Mouse (Mus musculus) olfactory bulb, adult 2 months (tissue): ENCODE results near the gene 4930579F01Rik. TPM values are rescaled to one million over a fixed set of nuclear protein-coding genes. Genes with fewer than 3 reads are reported as not detected.

Experiments used
- H3K27ac ChIP-seq: fragments of 200-500 bp; 2 replicates; pipeline ENCODE4 v1.5.1; 2012; ENCODE audit warnings: low read depth, low read length; ENCODE audit not compliant: insufficient read depth
- H3K4me1 ChIP-seq: fragments of 200-500 bp; 2 replicates; pipeline ENCODE4 v1.6.1; 2012; ENCODE audit warnings: low read length; ENCODE audit not compliant: control insufficient read depth, insufficient read depth
- H3K4me3 ChIP-seq: fragments of 200-500 bp; 2 replicates; pipeline ENCODE4 v1.5.1; 2012; ENCODE audit warnings: mild to moderate bottlenecking, low read depth, low read length, moderate library complexity; ENCODE audit not compliant: insufficient read depth
- CTCF ChIP-seq: fragments of 200-500 bp; IDR thresholded peaks from 2 replicates; pipeline ENCODE4 v1.5.1; 2012; ENCODE audit warnings: low read depth, mild to moderate bottlenecking, low read length, moderate library complexity; ENCODE audit not compliant: insufficient read depth
- POLR2A ChIP-seq: fragments of 200-500 bp; IDR thresholded peaks from 2 replicates; pipeline ENCODE4 v1.6.1; 2012; ENCODE audit warnings: mild to moderate bottlenecking, low read depth, low read length, moderate library complexity; ENCODE audit not compliant: insufficient read depth
- WGBS: fragments of 180-500 bp; shearing (Covaris S2); methylation state at CpG from one replicate; pipeline ENCODE4 v1.1.7; 2018; 5-methylcytosine and 5-hydroxymethylcytosine counted together
- polyA plus RNA-seq: library from polyadenylated mRNA; stranded (reverse); fragments of >200 nt; gene quantifications from 2 replicates; pipeline ENCODE4 v1.2.4, GENCODE M21; 2012; ENCODE audit warnings: low replicate concordance; ENCODE audit not compliant: missing spikeins, insufficient read depth, insufficient read length

Gene 4930579F01Rik
- polyA plus RNA-seq, 1 experiment, result not detected

GRCm38 (mm10) chr3:138198722-138199068 lies 5.1 kb upstream of the 4930579F01Rik start:
- H3K4me1 ChIP-seq, result no peaks in the 10 kb centered on the region
- 78% methylated on average over 7 of the region's 7 CpGs for WGBS
- H3K4me3 ChIP-seq, result no peak overlapping the region

GRCm38 (mm10) chr3:138197973-138198721 lies 4.5 kb upstream of the 4930579F01Rik start:
- TF ChIP-seq POLR2A (no peak), CTCF (0 out of 2 replicates have a peak, but pooled peaks have one; percentile 10)
- no peak overlapping the region for H3K27ac ChIP-seq
- WGBS, result 18% methylated on average over 20 of the region's 20 CpGs
- no peaks in the 10 kb centered on the region for H3K4me1 ChIP-seq
- H3K4me3 ChIP-seq, result peak overlapping the region; percentile 28

More at GRCm38 (mm10) chr3:138198722-138199068, 5.1 kb upstream of the 4930579F01Rik start:
- no peak for TF ChIP-seq CTCF
- no peak for TF ChIP-seq POLR2A
- H3K27ac ChIP-seq, result no peak overlapping the region

DNA sequence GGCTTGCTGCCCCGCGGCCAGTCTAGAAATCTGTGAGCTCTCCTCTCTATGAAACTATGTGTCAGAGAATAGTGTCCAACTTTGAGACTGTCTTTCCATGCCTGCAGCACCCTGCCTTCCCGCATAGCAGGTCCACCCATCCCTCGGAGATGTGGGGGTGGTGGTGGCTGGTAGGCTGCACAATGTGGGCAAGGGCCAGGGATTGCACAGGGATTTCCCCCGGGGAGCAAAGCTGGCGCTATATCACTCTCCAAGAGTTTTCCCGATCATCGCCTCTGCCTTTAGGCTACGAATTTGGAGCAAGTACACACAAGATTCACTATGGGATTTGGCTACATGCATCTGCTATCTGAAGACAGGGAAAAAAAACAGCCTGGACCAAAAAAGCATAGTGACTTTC lies 3.9 kb upstream of the 4930579F01Rik start:
- 54% methylated on average over 9 of the region's 9 CpGs for WGBS

GRCm38 (mm10) chr3:138197093-138197492 lies 3.5 kb upstream of the 4930579F01Rik start:
- Histone ChIP-seq H3K4me1 (no peaks in the 10 kb centered on the region), H3K27ac (no peak overlapping the region), H3K4me3 (no peak overlapping the region)
- TF ChIP-seq CTCF, result no peak
- TF ChIP-seq POLR2A, result no peak
- WGBS, result 87% methylated on average over 14 of the region's 14 CpGs

More for the DNA sequence above, 3.9 kb upstream of the 4930579F01Rik start:
- Histone ChIP-seq H3K4me1 (no peaks in the 10 kb centered on the region), H3K4me3 (no peak overlapping the region), H3K27ac (no peak overlapping the region)
- no peak for TF ChIP-seq CTCF
- no peak for TF ChIP-seq POLR2A

GRCm38 (mm10) chr3:138192260-138192659 lies 1.4 kb downstream of the 4930579F01Rik start:
- 81% methylated on average over 7 of the region's 7 CpGs for WGBS
- H3K4me3 ChIP-seq, result no peak overlapping the region
- TF ChIP-seq CTCF, result no peak
- TF ChIP-seq POLR2A, result no peak
- no peak overlapping the region for H3K27ac ChIP-seq
- no peaks in the 10 kb centered on the region for H3K4me1 ChIP-seq

DNA sequence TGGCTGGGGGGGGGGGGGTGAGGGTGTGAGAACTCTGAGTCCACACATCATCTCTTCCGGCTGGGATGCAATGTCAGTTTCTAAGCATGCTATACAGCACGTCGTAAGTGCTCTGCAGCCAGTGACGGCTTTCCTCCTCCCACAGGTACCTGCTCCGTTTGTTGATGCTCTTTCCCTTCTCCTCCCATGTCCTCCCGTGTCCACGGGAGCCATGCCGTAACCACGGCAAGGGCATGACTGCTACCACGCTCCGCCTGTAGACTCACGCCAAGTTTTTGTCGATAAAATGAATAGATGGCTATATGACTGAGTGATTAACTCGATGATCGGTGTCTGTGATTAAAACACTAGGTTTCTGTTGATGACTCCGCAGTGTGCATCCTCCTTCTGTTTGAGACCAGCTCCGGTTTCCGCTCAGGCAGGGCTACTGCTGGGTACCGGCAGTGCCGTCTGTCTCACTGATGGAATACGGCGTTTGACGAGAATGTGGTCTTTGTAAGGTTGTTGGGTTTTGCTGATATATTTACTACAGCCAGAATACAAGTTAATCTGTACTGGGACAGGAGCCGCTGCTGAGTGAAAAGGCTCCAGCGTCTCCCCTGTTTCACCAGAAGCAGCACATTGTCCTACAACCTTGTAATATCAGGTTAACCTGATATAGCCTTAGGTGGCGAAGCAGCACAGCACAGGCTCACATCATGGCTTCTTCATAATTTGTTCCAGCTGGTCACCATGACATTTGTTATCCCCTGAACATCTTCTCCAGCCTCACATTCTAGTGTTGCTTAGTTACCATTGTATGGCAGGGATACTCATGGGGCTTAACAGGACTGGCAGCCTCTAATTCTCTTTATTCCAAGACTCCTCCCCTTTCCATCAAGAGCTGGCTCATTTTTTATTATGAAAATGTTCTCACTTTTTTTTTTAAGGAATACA lies 7.4 kb downstream of the 4930579F01Rik start:
- WGBS, result 93% methylated on average over 26 of the region's 26 CpGs
- H3K4me3 ChIP-seq, result no peak overlapping the region
- no peak overlapping the region for H3K27ac ChIP-seq

GRCm38 (mm10) chr3:138185290-138185689 lies 8.3 kb downstream of the 4930579F01Rik start:
- no peak overlapping the region for H3K4me3 ChIP-seq
- 55% methylated on average over 4 of the region's 4 CpGs for WGBS
- TF ChIP-seq CTCF, result no peak
- TF ChIP-seq POLR2A, result no peak
- H3K4me1 ChIP-seq, result no peaks in the 10 kb centered on the region
- H3K27ac ChIP-seq, result no peak overlapping the region

More for the DNA sequence above, 7.4 kb downstream of the 4930579F01Rik start:
- TF ChIP-seq CTCF (no peak), POLR2A (no peak)
- no peaks in the 10 kb centered on the region for H3K4me1 ChIP-seq

DNA sequence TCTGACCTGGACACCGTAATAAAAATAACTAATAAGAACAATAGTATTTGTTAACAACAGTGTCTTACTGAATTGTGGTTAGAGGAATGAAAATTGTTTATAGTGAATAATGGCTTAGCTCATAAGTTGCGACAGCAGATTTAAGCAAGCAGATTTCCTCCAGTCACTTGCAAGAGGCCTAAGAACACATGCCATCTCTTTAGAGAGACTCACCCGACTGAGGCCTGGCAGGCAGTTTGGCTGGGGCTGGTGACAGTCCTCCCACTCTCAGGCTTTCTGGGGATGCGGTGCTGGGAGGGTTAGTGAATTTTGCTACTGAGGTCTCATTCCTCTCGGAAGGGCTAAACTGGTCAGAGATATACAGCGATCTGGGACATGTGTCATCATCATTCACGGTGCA lies 10.3 kb downstream of the 4930579F01Rik start:
- 90% methylated on average over 7 of the region's 7 CpGs for WGBS
- no peak for TF ChIP-seq CTCF
- TF ChIP-seq POLR2A, result no peak
- no peak overlapping the region for H3K4me3 ChIP-seq
- H3K4me1 ChIP-seq, result no peaks in the 10 kb centered on the region
- H3K27ac ChIP-seq, result no peak overlapping the region

- H3K4me1 ChIP-seq, result no peaks in the 10 kb centered on the region
- H3K27ac ChIP-seq, result no peak overlapping the region
- TF ChIP-seq POLR2A (no peak), CTCF (no peak)
- no peak overlapping the region for H3K4me3 ChIP-seq
- WGBS, result 84% methylated on average over 2 of the region's 2 CpGs
These were observed 11.6 kb downstream of the 4930579F01Rik start for GRCm38 (mm10) chr3:138182019-138182418.
